Mouse (Mus musculus) ovary, adult 10 weeks (tissue): ENCODE results near the gene Sec23a. TPM values are rescaled to one million over a fixed set of nuclear protein-coding genes. Genes with fewer than 3 reads are reported as not detected.

Experiments
- polyA plus RNA-seq: library from polyadenylated mRNA; stranded (reverse); fragments of 350-450 nt; fragmentation: Illumina TruSeq; extraction: RNeasy Lipid Tissue Mini Kit (QIAGEN cat#74804); gene quantifications from one replicate; pipeline ENCODE4 v1.2.3, GENCODE M21; 2014

Sec23a gene
- polyA plus RNA-seq: 129 TPM

GRCm38 (mm10) chr12:59011844-59012709, at the start of gene Sec23a:
Gene Sec23a (minus strand): TSS chr12:59012017.

GRCm38 (mm10) chr12:59060993-59061595, 49.3 kb upstream of the Sec23a start, which contains the start of gene Trappc6b:
Gene Trappc6b (minus strand): TSS chr12:59061472.

GRCm38 (mm10) chr12:59013234-59013633, 1.4 kb upstream of the Sec23a start, which contains the start of gene Gemin2:
Gene Gemin2 (plus strand): TSS chr12:59013393.

Other genes with a start within 250 kb of the Sec23a start
- gene Gemin2, start 1.4 kb upstream of the Sec23a start, polyA plus RNA-seq: 23.9 TPM
- gene Trappc6b, start 49.5 kb upstream of the Sec23a start, polyA plus RNA-seq: 363 TPM
- gene Pnn, start 54.9 kb upstream of the Sec23a start, polyA plus RNA-seq: 123 TPM
- 301 TPM for gene Mia2, start 83.8 kb upstream of the Sec23a start, polyA plus RNA-seq
- gene Fbxo33, start 207.7 kb upstream of the Sec23a start, polyA plus RNA-seq: 49.5 TPM